Mouse (Mus musculus) fat pad, adult 2 months (tissue): Measurements from ENCODE around the gene Pigg.

Experiments
- DNase-seq: peaks from one replicate; pipeline ENCODE4 v3.0.0-alpha.2; 2011; ENCODE audit warnings: low read depth, low spot score; ENCODE audit errors: extremely low read depth

The Pigg gene

GRCm38 (mm10) chr5:108354056-108354455 lies 41.6 kb downstream of the Pigg start:
- no peak for DNase-seq

GRCm38 (mm10) chr5:108357862-108358261 lies 45.5 kb downstream of the Pigg start:
- no peak for DNase-seq

DNA sequence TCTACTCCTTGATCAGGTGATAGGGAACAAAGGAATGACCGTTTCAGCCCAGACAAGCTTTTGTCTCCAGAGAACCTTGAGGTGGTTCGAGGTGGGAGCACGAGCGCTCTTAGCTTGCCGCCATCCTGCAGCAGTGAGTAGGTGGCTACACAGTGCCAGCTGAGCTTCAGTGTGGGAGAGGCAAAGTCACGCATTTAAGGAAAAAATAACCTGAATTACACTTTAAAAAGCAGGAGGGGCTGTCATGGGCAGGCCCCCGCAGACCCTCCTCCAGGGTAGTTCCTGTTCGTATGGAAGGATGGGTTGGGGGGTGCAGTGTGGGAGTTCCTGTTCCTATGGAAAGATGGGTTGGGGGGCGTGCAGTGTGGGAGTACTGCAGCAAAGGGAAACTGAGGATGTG lies 47.1 kb downstream of the Pigg start:
- no peak for DNase-seq

GRCm38 (mm10) chr5:108360211-108360610 lies 47.8 kb downstream of the Pigg start:
- no peak for DNase-seq

GRCm38 (mm10) chr5:108362330-108362729 lies 49.9 kb downstream of the Pigg start:
- DNase-seq = no peak

DNA sequence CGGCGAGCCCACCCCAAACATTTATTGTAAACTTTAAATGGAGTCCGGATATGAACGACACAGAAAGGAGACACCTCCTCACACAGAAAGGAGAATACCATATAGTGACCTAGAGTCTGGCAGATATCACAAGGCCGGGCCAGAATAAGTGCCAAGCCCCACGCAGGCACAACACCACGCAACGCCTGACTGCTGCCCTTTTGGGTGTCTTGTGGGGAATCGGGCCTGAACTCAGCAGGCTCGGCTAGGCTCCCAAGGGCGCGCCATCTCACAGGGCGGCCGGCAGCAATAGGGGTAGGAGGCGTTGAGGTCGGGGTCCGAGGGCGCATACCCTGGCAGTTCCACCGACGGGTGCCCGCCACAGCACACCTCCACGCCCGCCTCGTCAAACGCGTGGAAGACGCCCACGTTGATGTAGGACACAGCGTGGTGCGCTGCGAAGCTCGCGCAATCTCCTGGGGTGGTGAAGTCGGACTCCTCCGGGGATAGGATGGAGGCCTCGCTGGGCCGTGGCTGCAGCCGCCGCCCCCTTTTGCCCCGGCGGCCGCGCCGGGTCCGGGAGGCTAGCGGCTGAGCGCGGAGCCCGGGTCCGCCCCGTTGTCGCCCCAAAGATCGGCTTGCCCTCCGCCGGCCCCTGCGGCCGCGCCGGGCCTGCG lies 54.0 kb downstream of the Pigg start:
- no peak for DNase-seq

- no peak for DNase-seq
Observed at GRCm38 (mm10) chr5:108366984-108367841, 54.8 kb downstream of the Pigg start.

DNA sequence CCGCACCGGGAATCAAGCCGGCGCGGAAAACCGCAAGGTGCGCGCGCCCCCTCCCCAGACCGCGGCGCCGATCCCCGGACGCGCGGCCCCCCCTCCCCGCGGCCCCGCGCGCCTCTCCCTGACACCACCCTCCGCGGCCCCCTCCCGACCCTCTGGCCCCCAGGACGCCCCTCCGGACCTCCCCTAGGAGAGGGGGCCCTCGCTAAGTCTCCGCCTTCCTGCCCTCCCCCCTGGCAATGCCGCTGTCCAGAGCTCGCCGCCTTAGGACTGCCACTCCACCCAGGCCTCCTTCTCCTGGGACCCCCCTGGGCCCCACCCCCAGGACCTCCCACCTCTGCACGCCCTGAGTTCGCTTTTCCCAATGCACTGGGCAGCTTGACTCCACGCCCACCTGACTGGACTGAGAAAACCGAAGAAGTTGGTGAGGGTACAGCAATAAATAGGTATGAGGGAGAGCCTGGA lies 55.5 kb downstream of the Pigg start, which contains the start of gene Gm42517:
Gene Gm42517, minus strand, starts transcription at position 52 of the 462 bp plus-strand sequence.
- DNase-seq = no peak

GRCm38 (mm10) chr5:108368446-108368845 lies 56.0 kb downstream of the Pigg start:
- DNase-seq = no peak

- no peak for DNase-seq
Observed at GRCm38 (mm10) chr5:108368851-108369621, 56.6 kb downstream of the Pigg start.

DNA sequence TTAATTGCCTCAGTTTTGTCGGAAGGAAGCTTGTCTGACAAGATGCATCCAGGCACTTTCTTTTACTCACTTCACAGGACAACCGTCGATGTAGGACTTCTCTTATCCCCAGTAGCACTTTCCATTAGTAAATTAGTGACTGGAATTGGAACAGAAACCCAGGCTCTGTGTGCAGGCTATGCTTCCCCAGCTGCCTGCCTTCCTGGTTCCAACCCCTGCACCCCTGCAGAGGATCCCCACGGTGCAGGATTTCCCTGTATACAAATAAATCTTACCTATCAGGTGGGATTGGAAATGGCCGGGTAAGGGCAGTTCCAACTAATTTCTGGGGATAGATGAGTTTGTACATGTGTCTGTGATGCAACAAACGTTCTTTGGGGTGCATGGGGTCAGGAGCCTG lies 57.6 kb downstream of the Pigg start:
- DNase-seq = no peak

GRCm38 (mm10) chr5:108374079-108374478 lies 61.7 kb downstream of the Pigg start:
- no peak for DNase-seq

GRCm38 (mm10) chr5:108376059-108376458 lies 63.6 kb downstream of the Pigg start:
- DNase-seq = no peak

DNA sequence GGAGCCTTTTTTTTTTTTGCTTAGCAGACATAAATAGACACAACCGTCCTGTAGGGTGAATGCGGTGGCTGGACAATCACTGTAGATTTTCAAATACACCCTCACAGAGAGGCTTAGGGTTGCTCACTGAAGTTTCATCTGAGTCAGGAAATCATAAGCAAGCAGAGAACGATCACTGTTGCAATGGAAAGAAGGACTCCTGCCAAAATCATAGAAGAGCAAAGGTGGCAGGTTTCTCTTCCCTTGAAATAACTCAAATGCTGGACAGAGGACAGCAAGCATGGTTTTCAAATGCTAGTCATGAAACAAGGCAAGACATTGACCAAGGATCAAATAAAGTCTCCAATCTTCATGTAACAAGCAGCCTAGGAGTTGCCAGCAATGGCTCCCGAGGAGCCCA lies 65.9 kb downstream of the Pigg start:
- DNase-seq = no peak

- no peak for DNase-seq
Observed at GRCm38 (mm10) chr5:108385632-108386031, 73.2 kb downstream of the Pigg start.

- DNase-seq = no peak
Observed at GRCm38 (mm10) chr5:108386449-108386848, 74.0 kb downstream of the Pigg start.

DNA sequence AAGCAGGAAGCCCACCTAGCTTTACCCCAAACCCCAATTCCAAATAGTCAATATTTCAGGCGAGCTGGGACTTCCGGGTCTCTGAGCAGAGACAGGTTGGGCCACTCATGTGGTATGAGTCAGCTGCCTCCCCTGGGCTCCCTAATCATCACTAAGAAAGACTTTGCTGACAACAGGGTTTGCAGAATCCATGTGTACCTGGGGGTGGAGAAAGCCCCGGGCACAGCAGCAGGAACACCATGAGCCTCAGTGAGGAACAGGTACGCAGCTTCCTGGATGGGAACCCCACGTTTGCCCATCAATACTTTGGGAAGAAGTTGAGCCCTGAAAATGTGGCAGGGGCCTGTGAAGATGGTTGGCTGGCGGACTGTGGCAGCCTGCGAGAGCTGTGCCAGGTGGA lies 75.8 kb downstream of the Pigg start, which contains the start of gene Pde6b:
Gene Pde6b, plus strand, starts transcription at position 191 of the 400 bp plus-strand sequence.
- DNase-seq = no peak

GRCm38 (mm10) chr5:108389744-108390143 lies 77.3 kb downstream of the Pigg start:
- no peak for DNase-seq
